Comparison of ENCODE assay signal across 8 mouse cellular contexts in the genomic region with DNA sequence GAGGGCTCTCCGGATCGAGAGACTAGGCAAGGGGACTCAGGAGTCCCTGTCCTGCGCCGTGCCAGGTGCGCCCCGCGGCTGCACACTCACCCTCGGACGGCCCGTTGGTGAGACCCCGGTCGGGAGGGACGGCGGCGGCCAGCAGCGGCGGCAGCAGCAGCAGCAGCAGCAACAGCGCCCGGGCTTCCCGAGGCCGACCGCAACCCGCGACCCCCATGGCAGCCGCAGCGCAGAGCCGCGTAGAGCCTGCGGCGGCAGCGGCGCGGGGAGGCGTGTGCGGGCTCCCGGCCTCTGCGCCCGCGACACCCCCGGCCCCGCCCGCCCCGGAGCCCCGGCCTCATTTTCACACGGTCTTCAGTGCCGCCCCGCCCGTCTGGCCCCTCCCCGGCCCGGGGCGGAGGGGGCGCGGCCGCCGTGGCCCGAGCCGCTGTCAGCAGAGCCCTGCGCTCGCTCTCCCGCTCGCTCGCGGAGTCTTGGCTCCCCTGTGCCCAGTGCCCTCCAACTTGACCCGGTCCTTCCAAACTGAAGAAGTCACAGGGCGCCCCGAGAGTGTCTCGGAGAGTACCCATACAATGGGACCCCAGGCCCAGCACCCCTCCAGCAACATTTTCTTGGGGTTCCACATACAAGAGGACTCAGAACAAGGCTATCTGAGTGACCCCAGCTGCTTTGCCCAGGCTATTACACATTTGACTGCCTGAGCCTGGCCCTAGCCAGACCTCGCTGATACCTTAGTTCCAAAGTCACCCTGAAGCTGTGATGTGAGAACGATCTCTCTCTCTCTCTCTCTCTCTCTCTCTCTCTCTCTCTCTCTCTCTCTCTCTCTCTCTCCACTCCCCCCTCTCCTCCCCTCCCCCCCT. TPM values are rescaled to one million over a fixed set of nuclear protein-coding genes. Genes with fewer than 3 reads are reported as not detected.
DNase-seq lines count a peak whose midpoint lies in the region; TF ChIP-seq lines count a peak whose summit lies in the region.

Scube2 (minus strand) TSS at position 310 of the 860 bp plus-strand sequence.

- DNase-seq in left cerebral cortex, adult 2 months (ENCODE audit: extremely low spot score in 1 of 2, low spot score in 2 of 2), result no peak
- DNase-seq in left cerebral cortex, adult 18-20 months (ENCODE audit: low spot score in 2 of 2), result no peak
- DNase-seq in embryo, embryonic 9.5 days (ENCODE audit: extremely low spot score), result peak; percentile 62
- no peak for DNase-seq in heart, postnatal 25 days (ENCODE audit: low spot score)
- DNase-seq in liver, result peak; percentile 12
- DNase-seq in neural tube, embryonic 10.5 days (ENCODE audit: extremely low spot score, low spot score), result peak; percentile 61
- no peak for DNase-seq in left cerebral cortex, postnatal 14 days (ENCODE audit: low spot score in 2 of 2)
- DNase-seq in cerebellum, postnatal 14 days, result no peak

- H3K27ac ChIP-seq in left cerebral cortex, adult 2 months, result no peak within 1 kb of the TSS

- intact Hi-C loops in left cerebral cortex, adult 2 months (cut with DNase I), result no loop called here
- intact Hi-C loops in heart, postnatal 25 days (cut with DNase I), result no loop called here
- intact Hi-C loops in left cerebral cortex, postnatal 14 days (cut with DNase I), result no loop called here

- peak within 1 kb of the TSS; percentile 46 for H3K4me3 ChIP-seq in left cerebral cortex, adult 2 months

- TF ChIP-seq CTCF in left cerebral cortex, adult 2 months (IDR thresholded peaks at IDR 0.05), result no peak

RNA-seq across cellular contexts. Expression of gene Scube2, which starts in this region (rescaled TPM):
- 1 to 10 TPM in 1 of 2 experiments, under 1 TPM in 1; 1.00 to 1.1 TPM for total RNA-seq in left cerebral cortex, adult 2 months (2021)
- 1 to 10 TPM in 1 of 2 experiments, under 1 TPM in 1; 0.93 to 1.1 TPM for total RNA-seq in left cerebral cortex, adult 18-20 months (2021)
- total RNA-seq in heart, postnatal 25 days (2021), result 10 to 100 TPM; 22.6 to 24.0 TPM
- under 1 TPM; 0.82 to 0.88 TPM for total RNA-seq in left cerebral cortex, postnatal 14 days (2021)

Comparison
In these comparisons a context has a peak if more than half of its experiments do, and no peak if none do; other contexts are left out.
1. RNA of gene Scube2 (total RNA-seq): 22.6 to 24.0 TPM in heart, postnatal 25 days; 0.93 to 1.1 TPM in left cerebral cortex, adult 18-20 months, 1.00 to 1.1 TPM in left cerebral cortex, adult 2 months and 0.82 to 0.88 TPM in left cerebral cortex, postnatal 14 days; every median in the first group is over 10 times any median in the second.
2. DNase-seq: peak in embryo, embryonic 9.5 days (single experiment), liver (single experiment) and neural tube, embryonic 10.5 days (single experiment); none in left cerebral cortex, adult 2 months (0 of 2), left cerebral cortex, adult 18-20 months (0 of 2), heart, postnatal 25 days (single experiment), left cerebral cortex, postnatal 14 days (0 of 2) and cerebellum, postnatal 14 days (0 of 2).